Mouse (Mus musculus) brain, embryonic 14.5 days (tissue): ENCODE results near the gene Stard3. TPM values are rescaled to one million over a fixed set of nuclear protein-coding genes. Genes with fewer than 3 reads are reported as not detected.

Source experiments
- DNase-seq: peaks from one replicate; pipeline ENCODE4 v3.0.0-alpha.2; 2011; ENCODE audit warnings: low read depth
- CTCF ChIP-seq: fragments of 200-500 bp; IDR thresholded peaks from 2 replicates; pipeline ENCODE4 v1.5.1; 2012; ENCODE audit warnings: inconsistent platforms, mild to moderate bottlenecking, moderate library complexity, borderline replicate concordance; ENCODE audit not compliant: insufficient read depth, insufficient read length; ENCODE audit errors: extremely low read depth
- POLR2A ChIP-seq: fragments of 200-500 bp; IDR thresholded peaks from 2 replicates; pipeline ENCODE4 v1.6.1; 2012; ENCODE audit warnings: mild to moderate bottlenecking, inconsistent platforms, borderline replicate concordance; ENCODE audit not compliant: poor library complexity, insufficient read depth, insufficient read length, severe bottlenecking; ENCODE audit errors: extremely low read depth
- polyA plus RNA-seq: library from polyadenylated mRNA; depleted of rRNA; stranded (reverse); fragments of >200 nt; gene quantifications from 2 replicates; pipeline ENCODE4 v1.2.3, GENCODE M21; 2012; rRNA removed

Gene Stard3
- polyA plus RNA-seq = 66.1 and 124 TPM in 2 replicates

GRCm38 (mm10) chr11:98358161-98359083 is at the start of gene Stard3:
Gene Stard3 (plus strand): TSS chr11:98358368.
- no peak for TF ChIP-seq CTCF
- 0 out of 2 replicates have a peak, but pooled peaks have one; percentile 22 for TF ChIP-seq POLR2A
- DNase-seq = peak; percentile 96

GRCm38 (mm10) chr11:98313790-98314323 is 44.3 kb upstream of the Stard3 start:
- peak; percentile 69 for DNase-seq
- TF ChIP-seq CTCF (no peak), POLR2A (no peak)

GRCm38 (mm10) chr11:98317479-98317878 is 40.7 kb upstream of the Stard3 start:
- TF ChIP-seq POLR2A (no peak), CTCF (no peak)
- DNase-seq = no peak

GRCm38 (mm10) chr11:98318421-98319116 is 39.6 kb upstream of the Stard3 start:
- no peak for TF ChIP-seq CTCF
- TF ChIP-seq POLR2A = no peak
- DNase-seq = peak; percentile 73

DNA sequence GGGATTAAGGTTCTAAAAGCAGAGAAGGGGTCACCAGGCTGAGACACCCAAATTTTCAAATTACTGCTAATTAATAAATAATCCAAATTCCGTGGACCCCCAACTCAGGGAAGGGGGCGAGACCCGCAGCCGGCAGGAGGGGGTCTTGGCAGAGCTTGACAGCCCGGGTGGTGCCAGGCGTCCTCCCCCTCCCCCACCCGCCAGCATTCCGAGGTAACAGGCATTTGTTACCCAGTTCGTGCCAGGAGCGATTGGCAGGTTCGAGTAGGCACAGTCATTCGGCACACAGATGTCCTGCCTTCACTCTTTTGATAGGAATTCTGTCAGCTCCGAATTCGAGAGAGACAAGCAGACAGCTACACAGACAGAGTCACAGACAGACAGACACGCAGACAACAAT is 39.0 kb upstream of the Stard3 start:
- DNase-seq = peak; percentile 90
- TF ChIP-seq POLR2A (no peak), CTCF (no peak)

- DNase-seq = no peak
- TF ChIP-seq POLR2A = no peak
- TF ChIP-seq CTCF = no peak
Measured at GRCm38 (mm10) chr11:98319544-98319943, 38.6 kb upstream of the Stard3 start.

DNA sequence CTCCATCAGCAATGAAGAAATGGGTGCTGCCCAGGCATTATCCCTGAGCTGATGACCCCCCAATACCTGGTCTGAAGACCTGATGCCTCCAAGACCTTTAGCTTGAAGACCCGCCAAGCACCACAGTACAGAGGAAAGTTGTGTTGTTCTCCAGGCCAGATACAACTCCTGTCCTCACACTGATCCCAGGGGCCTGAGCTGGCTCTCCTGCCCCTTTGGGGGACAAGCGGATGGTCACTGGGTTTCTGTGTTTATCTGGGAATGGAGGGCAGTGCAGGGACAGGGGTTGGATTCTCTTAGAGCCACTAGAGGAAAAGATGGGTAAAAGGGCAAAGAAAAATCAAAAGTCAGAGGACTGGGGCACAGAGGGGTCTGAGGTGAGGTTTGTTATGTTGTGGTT is 38.2 kb upstream of the Stard3 start:
- TF ChIP-seq POLR2A = no peak
- no peak for TF ChIP-seq CTCF
- no peak for DNase-seq

- peak; percentile 85 for DNase-seq
- no peak for TF ChIP-seq CTCF
- TF ChIP-seq POLR2A = no peak
Measured at GRCm38 (mm10) chr11:98320381-98320780, 37.8 kb upstream of the Stard3 start.

DNA sequence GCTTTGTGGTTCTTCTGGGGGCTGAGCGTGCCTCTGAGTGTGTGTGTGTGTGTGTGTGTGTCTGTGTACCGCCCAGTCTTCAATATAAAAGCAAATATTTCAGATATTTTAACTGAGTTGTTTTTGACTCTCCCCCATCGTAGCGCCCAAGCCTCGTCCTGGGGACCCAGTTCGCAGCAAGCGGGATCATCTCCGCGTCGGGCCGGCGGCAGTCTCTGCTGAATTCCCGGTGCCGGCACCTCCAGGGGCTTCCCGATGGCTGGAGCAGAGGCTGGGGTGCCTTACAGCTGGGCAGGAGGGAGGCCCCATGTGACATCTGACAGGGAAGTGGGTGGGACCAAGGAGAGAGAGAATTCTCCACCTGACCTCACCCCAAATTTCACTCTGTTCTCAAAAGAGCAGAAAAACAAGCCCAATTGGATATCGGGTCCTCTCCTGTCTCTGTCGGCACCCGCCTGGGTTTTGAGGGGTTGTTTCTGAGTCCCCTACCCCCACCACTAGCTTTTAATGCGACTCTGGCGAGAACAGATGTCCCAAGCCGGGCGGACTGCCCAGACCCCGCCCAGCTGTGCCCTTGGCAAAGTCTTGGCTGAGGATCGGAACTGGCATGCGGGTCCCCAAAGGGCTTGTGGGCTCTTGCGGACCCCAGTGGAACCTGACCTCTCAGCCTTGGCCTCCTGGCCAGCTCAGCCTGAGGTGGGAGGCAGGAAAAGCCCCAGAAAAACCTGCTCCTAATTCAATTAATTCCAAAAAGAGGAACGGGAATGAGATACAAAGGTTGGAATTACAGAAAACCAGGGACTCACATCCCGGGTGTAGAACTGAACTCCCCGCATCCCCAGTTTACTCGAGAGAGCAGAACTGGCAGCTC is 37.1 kb upstream of the Stard3 start:
- DNase-seq = peak; percentile 87
- no peak for TF ChIP-seq CTCF
- no peak for TF ChIP-seq POLR2A

GRCm38 (mm10) chr11:98321677-98322003 is 36.5 kb upstream of the Stard3 start:
- TF ChIP-seq POLR2A = no peak
- TF ChIP-seq CTCF = no peak
- DNase-seq = no peak
